Mouse (Mus musculus) testis, adult 2 months (tissue): ENCODE measurements around the gene Rab3c. TPM values are rescaled to one million over a fixed set of nuclear protein-coding genes. Genes with fewer than 3 reads are reported as not detected.

Source experiments
- H3K27ac ChIP-seq: fragments of 200-500 bp; 2 replicates; pipeline ENCODE4 v1.5.1; 2012; ENCODE audit warnings: low read depth, low read length; ENCODE audit not compliant: control insufficient read depth, insufficient read depth
- H3K27me3 ChIP-seq: fragments of 200-500 bp; 2 replicates; pipeline ENCODE4 v1.6.1; 2012; ENCODE audit warnings: mild to moderate bottlenecking, low read length, moderate library complexity; ENCODE audit not compliant: control insufficient read depth, insufficient read depth
- H3K36me3 ChIP-seq: fragments of 200-500 bp; 2 replicates; pipeline ENCODE4 v1.6.1; 2012; ENCODE audit warnings: mild to moderate bottlenecking, low read length; ENCODE audit not compliant: control insufficient read depth, insufficient read depth
- H3K4me1 ChIP-seq: fragments of 200-500 bp; 2 replicates; pipeline ENCODE4 v1.6.1; 2012; ENCODE audit warnings: low read length; ENCODE audit not compliant: control insufficient read depth, insufficient read depth
- H3K4me3 ChIP-seq: fragments of 200-500 bp; 2 replicates; pipeline ENCODE4 v1.5.1; 2012; ENCODE audit warnings: low read depth, mild to moderate bottlenecking, low read length, moderate library complexity, mixed read lengths; ENCODE audit not compliant: control insufficient read depth
- CTCF ChIP-seq: fragments of 200-500 bp; IDR thresholded peaks from 2 replicates; pipeline ENCODE4 v1.5.1; 2012; ENCODE audit warnings: low read depth, mild to moderate bottlenecking, inconsistent platforms, low read length, moderate library complexity; ENCODE audit not compliant: control insufficient read depth, insufficient read depth, insufficient replicate concordance
- POLR2A ChIP-seq: fragments of 200-500 bp; IDR thresholded peaks from 2 replicates; pipeline ENCODE4 v1.6.1; 2012; ENCODE audit warnings: low read depth, mild to moderate bottlenecking, inconsistent platforms, low read length, moderate library complexity; ENCODE audit not compliant: control insufficient read depth
- polyA plus RNA-seq: library from polyadenylated mRNA; depleted of rRNA; stranded (reverse); fragments of >200 nt; gene quantifications from 2 replicates; pipeline ENCODE4 v1.2.3, GENCODE M21; 2012

Rab3c gene
- polyA plus RNA-seq, 1 experiment, result 0.37 TPM

- no peak overlapping the region for H3K27ac ChIP-seq
- TF ChIP-seq POLR2A (no peak), CTCF (no peak)
Measured at GRCm38 (mm10) chr13:110093720-110094685, 186.8 kb downstream of the Rab3c start.

GRCm38 (mm10) chr13:110083961-110084360 is 196.8 kb downstream of the Rab3c start:
- Histone ChIP-seq H3K4me3 (no peak overlapping the region), H3K27me3 (no peaks in the 10 kb centered on the region), H3K36me3 (no peaks in the 10 kb centered on the region), H3K27ac (no peak overlapping the region), H3K4me1 (no peaks in the 10 kb centered on the region)
- TF ChIP-seq CTCF, result no peak
- TF ChIP-seq POLR2A, result no peak

More at GRCm38 (mm10) chr13:110093720-110094685, 186.8 kb downstream of the Rab3c start:
- Histone ChIP-seq H3K27me3 (no peaks in the 10 kb centered on the region), H3K4me3 (no peak overlapping the region), H3K4me1 (no peaks in the 10 kb centered on the region), H3K36me3 (no peaks in the 10 kb centered on the region)

- no peaks in the 10 kb centered on the region for H3K4me1 ChIP-seq
- H3K27ac ChIP-seq, result no peak overlapping the region
- H3K4me3 ChIP-seq, result no peak overlapping the region
- H3K36me3 ChIP-seq, result no peaks in the 10 kb centered on the region
- no peak for TF ChIP-seq POLR2A
- TF ChIP-seq CTCF, result no peak
- no peaks in the 10 kb centered on the region for H3K27me3 ChIP-seq
Measured at GRCm38 (mm10) chr13:110081174-110081573, 199.6 kb downstream of the Rab3c start.

- Histone ChIP-seq H3K27me3 (no peaks in the 10 kb centered on the region), H3K27ac (no peak overlapping the region), H3K4me3 (no peak overlapping the region), H3K4me1 (no peaks in the 10 kb centered on the region), H3K36me3 (no peaks in the 10 kb centered on the region)
- TF ChIP-seq POLR2A (no peak), CTCF (no peak)
Measured at GRCm38 (mm10) chr13:110075587-110075986, 205.2 kb downstream of the Rab3c start.

- H3K4me3 ChIP-seq, result no peak overlapping the region
- no peaks in the 10 kb centered on the region for H3K36me3 ChIP-seq
- H3K27me3 ChIP-seq, result no peaks in the 10 kb centered on the region
- TF ChIP-seq CTCF (no peak), POLR2A (no peak)
- H3K27ac ChIP-seq, result no peak overlapping the region
- no peaks in the 10 kb centered on the region for H3K4me1 ChIP-seq
Measured at GRCm38 (mm10) chr13:110074180-110074579, 206.6 kb downstream of the Rab3c start.

GRCm38 (mm10) chr13:110067149-110067548 is 213.6 kb downstream of the Rab3c start:
- Histone ChIP-seq H3K27me3 (no peaks in the 10 kb centered on the region), H3K4me3 (no peak overlapping the region), H3K27ac (no peak overlapping the region), H3K36me3 (no peaks in the 10 kb centered on the region), H3K4me1 (peaks cover 3% of the 10 kb centered on the region; the same call in 1 of the 2 replicates)
- no peak for TF ChIP-seq CTCF
- TF ChIP-seq POLR2A, result no peak

GRCm38 (mm10) chr13:110066674-110067073 is 214.1 kb downstream of the Rab3c start:
- Histone ChIP-seq H3K27ac (no peak overlapping the region), H3K27me3 (no peaks in the 10 kb centered on the region), H3K4me1 (peaks cover 5% of the 10 kb centered on the region; the same call in 1 of the 2 replicates), H3K36me3 (no peaks in the 10 kb centered on the region), H3K4me3 (no peak overlapping the region)
- TF ChIP-seq CTCF, result no peak
- TF ChIP-seq POLR2A, result no peak
